In the genomic region with DNA sequence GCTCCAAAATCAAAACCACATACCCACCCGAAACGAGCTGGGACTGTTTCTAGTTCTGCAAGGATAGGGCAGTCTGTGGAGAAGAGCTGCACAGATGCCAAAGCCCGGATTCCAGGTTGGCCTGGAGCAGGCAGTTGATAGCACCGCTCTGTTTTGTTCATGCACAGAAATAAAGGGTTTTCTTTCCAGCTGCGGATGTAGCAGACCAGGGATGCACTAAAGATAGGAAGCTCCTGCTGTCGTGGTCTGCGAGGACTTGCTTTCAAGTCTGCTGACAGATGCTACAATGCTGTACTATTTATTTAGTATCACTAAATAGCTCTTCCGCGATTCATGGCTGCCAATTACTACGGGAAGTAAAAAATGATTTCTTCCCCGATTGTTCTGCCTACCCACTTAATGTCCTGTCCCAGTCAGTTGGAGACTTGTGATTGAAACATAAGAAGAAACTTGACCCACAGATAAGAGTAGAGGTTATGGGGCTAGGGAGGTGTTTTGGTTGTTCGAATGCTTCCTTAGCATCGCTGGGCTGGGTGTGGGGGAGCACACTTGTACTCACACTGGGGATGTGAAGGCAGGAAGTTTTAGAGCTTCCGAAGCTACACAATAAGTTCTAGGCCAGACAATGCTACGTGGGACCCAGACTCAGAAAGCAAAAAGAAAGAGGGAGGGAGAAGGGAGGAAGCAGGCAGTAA, we compare ENCODE assay signal across 7 mouse cellular contexts. TPM values are rescaled to one million over a fixed set of nuclear protein-coding genes. Genes with fewer than 3 reads are reported as not detected.
DNase-seq lines count a peak whose midpoint lies in the region; ATAC-seq and TF ChIP-seq lines count a peak whose summit lies in the region.

No protein-coding gene starts in this region.

- TF ChIP-seq CTCF in layer of hippocampus, adult 2 months (conservative IDR thresholded peaks at IDR 0.05): no peak

- H3K9me3 ChIP-seq in forebrain, embryonic 12.5 days: no peaks in the 10 kb centered on the region
- H3K9me3 ChIP-seq in heart, embryonic 15.5 days (replicated peaks): no peaks in the 10 kb centered on the region

- ATAC-seq in forebrain, embryonic 12.5 days (ENCODE audit: low FRiP score): no peak
- ATAC-seq in heart, embryonic 15.5 days (replicated peaks; ENCODE audit: insufficient number of reproducible peaks, insufficient read depth, low FRiP score, low read depth): no peak

- no peak for DNase-seq in layer of hippocampus, adult 2 months (ENCODE audit: low spot score in 2 of 2)
- DNase-seq in layer of hippocampus, adult 9-10 months (ENCODE audit: low spot score): no peak
- DNase-seq in lung, postnatal 4 days: peak; percentile 13 to 42
- DNase-seq in gastrocnemius, postnatal 14 days: no peak
- no peak for DNase-seq in gastrocnemius, postnatal 10 days

- no peak overlapping the region for H3K9ac ChIP-seq in forebrain, embryonic 12.5 days
- H3K9ac ChIP-seq in heart, embryonic 15.5 days: no peak overlapping the region

- no peaks in the 10 kb centered on the region; the same call in 1 of the 2 replicates for H3K27me3 ChIP-seq in forebrain, embryonic 12.5 days
- no peaks in the 10 kb centered on the region for H3K27me3 ChIP-seq in heart, embryonic 15.5 days

- no peak overlapping the region for H3K4me2 ChIP-seq in forebrain, embryonic 12.5 days
- H3K4me2 ChIP-seq in heart, embryonic 15.5 days: no peak overlapping the region

- H3K36me3 ChIP-seq in forebrain, embryonic 12.5 days (replicated peaks): no peaks in the 10 kb centered on the region; the same call in 1 of the 2 replicates
- H3K36me3 ChIP-seq in heart, embryonic 15.5 days: no peaks in the 10 kb centered on the region

- no peak overlapping the region for H3K27ac ChIP-seq in layer of hippocampus, adult 2 months
- H3K27ac ChIP-seq in forebrain, embryonic 12.5 days: peak overlapping the region; percentile 63; the same call in 1 of the 2 replicates
- peak overlapping the region; percentile 34 for H3K27ac ChIP-seq in heart, embryonic 15.5 days

- intact Hi-C loops in gastrocnemius, postnatal 14 days (cut with DNase I; ENCODE audit: low total_unique reads): no loop called here

- 34% methylated on average over 15 of the region's 15 CpGs for WGBS in forebrain, embryonic 12.5 days
- WGBS in heart, embryonic 15.5 days: 42% methylated on average over 15 of the region's 15 CpGs

- H3K4me1 ChIP-seq in forebrain, embryonic 12.5 days: peaks cover 27% of the 10 kb centered on the region
- peaks cover 11% of the 10 kb centered on the region for H3K4me1 ChIP-seq in heart, embryonic 15.5 days (replicated peaks)

- H3K4me3 ChIP-seq in layer of hippocampus, adult 2 months: peak overlapping the region; percentile 11; the same call in 1 of the 2 replicates
- H3K4me3 ChIP-seq in forebrain, embryonic 12.5 days (replicated peaks): no peak overlapping the region
- no peak overlapping the region for H3K4me3 ChIP-seq in heart, embryonic 15.5 days

RNA-seq across cellular contexts. Expression of gene Dcbld1, which starts 41.6 kb away (rescaled TPM):
- total RNA-seq in layer of hippocampus, adult 2 months (2021): 1 to 10 TPM; 6.1 to 6.8 TPM
- polyA plus RNA-seq in forebrain, embryonic 12.5 days (2016; fragmentation: Nextera tagmentation; extraction: Ambion mirVana): 24.5 and 30.7 TPM in 2 replicates
- polyA plus RNA-seq in heart, embryonic 15.5 days (2015; fragmentation: Nextera tagmentation; extraction: Ambion mirVana): 6.7 and 8.8 TPM in 2 replicates
- total RNA-seq in gastrocnemius, postnatal 14 days (2021): 1 to 10 TPM; 2.5 to 3.2 TPM
- total RNA-seq in gastrocnemius, postnatal 10 days (2021): 1 to 10 TPM; 3.7 TPM

Comparison
In these comparisons a context has a peak if more than half of its experiments do, and no peak if none do; other contexts are left out.
1. DNase-seq: peak in lung, postnatal 4 days (2 of 2); none in layer of hippocampus, adult 2 months (0 of 2), layer of hippocampus, adult 9-10 months (single experiment), gastrocnemius, postnatal 14 days (single experiment) and gastrocnemius, postnatal 10 days (single experiment).